Mouse (Mus musculus) hindbrain, postnatal 0 days (tissue): ENCODE measurements around the gene Csf2ra. TPM values are rescaled to one million over a fixed set of nuclear protein-coding genes. Genes with fewer than 3 reads are reported as not detected.
A peak's percentile ranks its signal among the peaks of the same experiment; 100 is the strongest.
"Not testable (repeated sequence)": the region's sequence is repeated elsewhere in the genome, so short reads cannot be mapped to it uniquely, and the experiment has no call there.

Experiments
- ATAC-seq: fragments of 200-750 bp; cut with Nextera tagmentation; 2 replicates; pipeline ENCODE4 v1.8.0; 2017; ENCODE audit warnings: mild to moderate bottlenecking, moderate TSS enrichment, moderate library complexity
- DNase-seq: peaks from one replicate; pipeline ENCODE4 v3.0.0-alpha.2; 2015; ENCODE audit warnings: low spot score
- H3K27ac ChIP-seq: fragments of 300-500 bp; sonication (generic); 2 replicates; pipeline ENCODE4 v1.5.1; 2014; ENCODE audit warnings: mild to moderate bottlenecking
- H3K27me3 ChIP-seq: fragments of 300-500 bp; sonication (generic); 2 replicates; pipeline ENCODE4 v1.6.1; 2014; ENCODE audit warnings: low read length, mixed read lengths; ENCODE audit not compliant: insufficient read depth
- H3K36me3 ChIP-seq: fragments of 300-500 bp; sonication (generic); 2 replicates; pipeline ENCODE4 v1.6.1; 2014; ENCODE audit warnings: low read length, mixed read lengths; ENCODE audit not compliant: insufficient read depth
- H3K4me1 ChIP-seq: fragments of 300-500 bp; sonication (generic); 2 replicates; pipeline ENCODE4 v1.6.1; 2014; ENCODE audit warnings: antibody characterized with exemption, low read length, mixed read lengths; ENCODE audit not compliant: insufficient read depth
- H3K4me2 ChIP-seq: fragments of 300-500 bp; sonication (generic); 2 replicates; pipeline ENCODE4 v1.6.1; 2014; ENCODE audit warnings: low read depth, mild to moderate bottlenecking, low read length, moderate library complexity, mixed read lengths
- H3K4me3 ChIP-seq: fragments of 300-500 bp; sonication (generic); 2 replicates; pipeline ENCODE4 v1.5.1; 2014; ENCODE audit warnings: low read length
- H3K9ac ChIP-seq: fragments of 300-500 bp; sonication (generic); replicated peaks from 2 replicates; pipeline ENCODE4 v1.6.1; 2014; ENCODE audit warnings: mild to moderate bottlenecking, low read length, moderate library complexity, mixed read lengths
- H3K9me3 ChIP-seq: fragments of 300-500 bp; sonication (generic); 2 replicates; pipeline ENCODE4 v1.6.1; 2016; ENCODE audit warnings: low read length, mixed read lengths
- CTCF ChIP-seq: IDR thresholded peaks from 2 replicates; pipeline ENCODE4 v1.5.1; 2016; ENCODE audit warnings: antibody characterized with exemption, control low read depth, low read depth
- WGBS: fragments of 180-500 bp; shearing (Covaris S2); extraction: QIAGEN DNeasy Blood & Tissue Kit; methylation state at CpG from one replicate; pipeline ENCODE4 v1.1.7; 2014; 5-methylcytosine and 5-hydroxymethylcytosine counted together
- polyA plus RNA-seq: library from polyadenylated mRNA; unstranded; fragments of >200 nt; fragmentation: Nextera tagmentation; extraction: Ambion mirVana; gene quantifications from 2 replicates; pipeline ENCODE4 v1.2.1, GENCODE M21; 2015
- total RNA-seq: library from RNA; depleted of rRNA; stranded (reverse); fragments of >200 nt; gene quantifications from 2 replicates; pipeline ENCODE4 v1.2.3, GENCODE M21; 2014

The Csf2ra gene
- total and polyA plus RNA-seq, 2 experiments from 2014 or later: 39.6 to 44.1 TPM

- peak overlapping the region; percentile 47 for H3K9ac ChIP-seq
- peak overlapping the region; percentile 88 for H3K27ac ChIP-seq
- DNase-seq (peak; percentile 16), ATAC-seq (peak; percentile 14; the same call in 1 of the 2 replicates)
- H3K4me3 ChIP-seq: peak overlapping the region; percentile 43
- H3K4me1 ChIP-seq: 0 out of 2 replicates have a peak, but pooled peaks cover 6% of the 10 kb centered on the region
- no peaks in the 10 kb centered on the region for H3K36me3 ChIP-seq
- H3K9me3 ChIP-seq: no peaks in the 10 kb centered on the region
- peak overlapping the region; percentile 56 for H3K4me2 ChIP-seq
- TF ChIP-seq CTCF: no peak
- H3K27me3 ChIP-seq: no peaks in the 10 kb centered on the region
- WGBS: 34% methylated on average over 51 of the region's 53 CpGs
These were observed 3.3 kb downstream of the Csf2ra start for GRCm38 (mm10) chr19:61224678-61225525.

GRCm38 (mm10) chr19:61223706-61224328 is 4.4 kb downstream of the Csf2ra start:
- no peak overlapping the region for H3K27ac ChIP-seq
- no peaks in the 10 kb centered on the region for H3K27me3 ChIP-seq
- H3K36me3 ChIP-seq: no peaks in the 10 kb centered on the region
- ATAC-seq (no peak), DNase-seq (peak; percentile 27)
- 0 out of 2 replicates have a peak, but pooled peaks cover 6% of the 10 kb centered on the region for H3K4me1 ChIP-seq
- H3K9ac ChIP-seq: no peak overlapping the region
- H3K4me2 ChIP-seq: no peak overlapping the region
- no peaks in the 10 kb centered on the region for H3K9me3 ChIP-seq
- peak; percentile 45 for TF ChIP-seq CTCF
- 92% methylated on average over 6 of the region's 6 CpGs for WGBS
- no peak overlapping the region for H3K4me3 ChIP-seq

- H3K4me3 ChIP-seq, H3K27me3 ChIP-seq, H3K27ac ChIP-seq, H3K9ac ChIP-seq, H3K9me3 ChIP-seq, H3K36me3 ChIP-seq, ATAC-seq, H3K4me2 ChIP-seq, H3K4me1 ChIP-seq, DNase-seq: not testable (repeated sequence)
- 81% methylated on average over 6 of the region's 6 CpGs for WGBS
These were observed 20.7 kb downstream of the Csf2ra start for GRCm38 (mm10) chr19:61207506-61207905.

- no peak for DNase-seq
These were observed 28.4 kb downstream of the Csf2ra start for GRCm38 (mm10) chr19:61199836-61200235.

GRCm38 (mm10) chr19:61199316-61199715 is 28.9 kb downstream of the Csf2ra start:
- Histone ChIP-seq H3K4me1 (no peaks in the 10 kb centered on the region), H3K27ac (no peak overlapping the region)

More at GRCm38 (mm10) chr19:61199836-61200235, 28.4 kb downstream of the Csf2ra start:
- TF ChIP-seq CTCF: no peak
- H3K27ac ChIP-seq: no peak overlapping the region
- WGBS: 17% methylated on average over 10 of the region's 10 CpGs
- no peak overlapping the region for H3K9ac ChIP-seq
- ATAC-seq: no peak
- H3K27me3 ChIP-seq: no peaks in the 10 kb centered on the region
- H3K4me3 ChIP-seq: no peak overlapping the region
- H3K9me3 ChIP-seq: no peaks in the 10 kb centered on the region
- H3K4me2 ChIP-seq: no peak overlapping the region
- no peaks in the 10 kb centered on the region for H3K36me3 ChIP-seq
- no peaks in the 10 kb centered on the region for H3K4me1 ChIP-seq

GRCm38 (mm10) chr19:61183590-61183989 is 44.6 kb downstream of the Csf2ra start, which contains the start of gene Gm6020:
Gene Gm6020 (plus strand): TSS chr19:61183890.
- not testable (repeated sequence) for H3K27me3 ChIP-seq, H3K4me1 ChIP-seq, H3K9ac ChIP-seq, ATAC-seq, H3K27ac ChIP-seq, H3K4me3 ChIP-seq, H3K4me2 ChIP-seq, H3K9me3 ChIP-seq, DNase-seq, H3K36me3 ChIP-seq
- 85% methylated on average over 2 of the region's 2 CpGs for WGBS

More at GRCm38 (mm10) chr19:61199316-61199715, 28.9 kb downstream of the Csf2ra start:
- H3K4me2 ChIP-seq: no peak overlapping the region
- H3K27me3 ChIP-seq: no peaks in the 10 kb centered on the region
- ATAC-seq (no peak), DNase-seq (peak; percentile 92)
- WGBS: 11% methylated on average over 13 of the region's 13 CpGs
- TF ChIP-seq CTCF: no peak
- H3K4me3 ChIP-seq: no peak overlapping the region
- no peak overlapping the region for H3K9ac ChIP-seq
- no peaks in the 10 kb centered on the region for H3K9me3 ChIP-seq
- H3K36me3 ChIP-seq: no peaks in the 10 kb centered on the region
